Mouse (Mus musculus): Measurements from ENCODE around the gene Etv5. TPM values are rescaled to one million over a fixed set of nuclear protein-coding genes. Genes with fewer than 3 reads are reported as not detected.

Gene Etv5
- 10 to 100 TPM; 26.9 to 38.9 (median 29.8) TPM for total RNA-seq (2022)

DNA sequence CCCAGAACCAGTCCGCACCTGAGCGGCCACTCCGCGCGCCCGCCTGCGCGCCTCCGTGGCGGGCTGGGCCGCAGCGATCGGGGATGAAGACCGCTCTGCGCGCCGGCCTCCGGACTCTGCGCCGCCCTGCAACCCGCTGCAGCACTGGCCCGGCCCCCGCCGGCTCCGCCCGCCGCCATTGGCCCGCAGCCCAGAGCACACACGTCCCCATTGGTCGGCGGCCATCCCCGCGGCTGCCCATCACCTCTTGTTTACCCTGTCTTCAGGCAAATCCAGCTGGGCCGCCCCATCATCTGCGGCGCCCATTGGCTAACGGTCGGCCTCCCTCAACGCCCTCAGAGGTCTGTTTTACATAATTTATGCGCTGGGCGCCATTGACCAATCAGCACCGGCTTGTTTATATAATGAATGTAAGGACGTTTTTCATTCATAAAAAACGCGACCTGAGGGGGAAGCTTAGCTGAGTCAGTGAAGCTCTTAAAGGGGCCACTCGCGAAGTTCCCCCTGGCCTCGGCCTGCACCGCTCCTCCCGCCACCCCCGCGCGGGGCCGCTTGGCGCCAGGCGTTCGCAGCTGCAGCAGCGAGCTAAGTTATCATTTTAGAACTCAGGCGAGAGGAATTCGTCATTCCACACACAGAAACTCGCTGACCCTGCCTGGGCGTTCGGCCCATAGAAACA, at the start of gene Etv5:
TSS of gene Etv5 (minus strand) at position 221 of the 679 bp plus-strand sequence.
- peak; percentile 100 for DNase-seq

DNA sequence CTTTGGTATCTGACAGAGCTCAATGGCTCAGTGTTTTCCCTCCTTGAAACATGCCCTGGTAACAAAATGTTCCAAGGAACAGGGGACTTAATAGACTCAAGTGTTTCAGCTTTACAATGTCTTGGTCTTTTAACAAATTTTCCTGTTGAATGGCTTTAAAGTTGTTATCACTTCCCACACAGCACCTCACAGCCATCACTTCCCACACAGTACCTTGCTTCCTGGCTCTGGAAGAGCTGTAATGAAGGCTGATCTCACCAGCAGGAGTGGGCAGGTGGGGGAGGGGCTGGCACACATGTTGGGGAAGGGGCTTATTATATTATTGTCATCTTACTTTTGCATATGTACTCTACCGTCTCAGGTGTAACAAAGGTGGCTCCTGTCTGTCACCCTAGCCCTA, 44.4 kb upstream of the Etv5 start:
- no peak for DNase-seq

DNA sequence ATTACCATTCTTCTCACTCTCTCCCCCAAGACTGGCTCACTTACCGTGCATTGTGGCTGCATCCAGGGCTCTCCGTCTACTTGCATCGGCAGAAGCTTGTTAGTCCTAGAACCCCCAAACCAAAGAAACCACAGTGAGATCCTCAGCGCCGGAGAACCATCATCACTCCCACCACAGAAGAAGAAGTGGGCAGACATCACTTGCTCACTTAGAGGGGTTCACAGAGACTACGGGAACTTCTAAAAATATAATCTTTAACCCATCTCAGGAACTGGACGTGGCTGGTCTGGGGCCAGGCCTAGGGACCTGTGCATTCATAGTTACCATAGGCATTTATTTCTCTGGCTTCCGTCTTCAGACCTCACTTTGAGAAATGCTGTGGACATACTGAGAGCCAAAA, 39.8 kb upstream of the Etv5 start:
- no peak for DNase-seq

DNA sequence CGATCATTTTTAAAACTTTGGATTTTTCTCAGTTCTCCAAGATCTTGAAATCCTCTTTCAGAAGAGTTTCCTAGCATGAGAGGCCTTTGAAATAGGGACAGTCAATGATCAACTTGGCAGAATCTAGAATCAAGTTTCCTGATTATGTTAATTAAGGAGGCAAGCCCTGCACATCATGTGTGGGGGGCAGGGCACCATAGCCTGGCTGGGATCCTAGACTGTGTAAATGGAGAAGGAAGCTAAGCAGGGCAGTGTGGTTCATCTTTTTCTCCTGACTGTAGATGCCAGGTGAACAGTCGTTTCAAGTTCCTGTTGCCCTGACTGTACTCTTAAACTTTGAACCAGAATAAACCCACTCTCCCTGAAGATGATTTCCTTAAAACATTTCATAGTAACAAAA, 32.2 kb upstream of the Etv5 start:
- DNase-seq = no peak

DNA sequence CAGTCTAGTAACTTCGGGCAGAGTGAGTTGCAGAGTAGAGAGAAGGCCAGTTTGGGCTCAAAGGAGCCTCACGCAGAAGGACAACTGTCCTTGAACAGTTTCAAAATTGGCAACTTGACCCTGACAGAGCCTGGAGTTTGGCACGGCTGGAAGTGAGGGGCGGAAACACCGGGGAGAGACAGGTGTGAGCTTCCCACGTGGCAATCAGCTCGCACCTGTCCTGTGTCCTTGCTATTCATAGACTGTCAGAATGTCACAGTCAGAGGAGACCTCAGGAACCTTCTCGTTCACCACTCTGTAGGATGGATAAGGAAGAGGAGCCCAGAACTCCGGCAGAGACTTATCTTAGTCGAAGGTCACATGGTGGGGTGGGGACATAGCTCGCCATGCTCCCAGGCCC, 29.9 kb upstream of the Etv5 start:
- DNase-seq = peak; percentile 22

DNA sequence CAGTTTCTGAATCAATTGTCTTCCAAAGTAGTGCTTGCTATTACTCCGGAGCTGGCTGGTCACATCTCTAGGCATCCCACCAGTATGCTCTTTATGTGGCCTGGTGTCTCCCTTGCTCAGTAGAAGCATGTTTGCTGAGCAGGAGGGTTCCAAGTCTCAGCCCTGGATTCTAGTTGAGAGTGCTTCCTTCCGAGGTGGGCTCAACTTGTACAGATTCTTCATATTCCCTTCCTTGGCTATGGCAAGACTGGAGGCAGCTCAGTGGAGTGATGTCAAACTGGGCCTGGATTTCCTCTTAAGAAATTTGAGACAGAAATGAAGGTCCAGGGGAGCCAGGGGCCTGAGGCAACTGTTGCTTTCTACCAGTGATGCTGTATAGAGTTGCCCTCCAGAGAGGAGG, 27.6 kb upstream of the Etv5 start:
- no peak for DNase-seq

DNA sequence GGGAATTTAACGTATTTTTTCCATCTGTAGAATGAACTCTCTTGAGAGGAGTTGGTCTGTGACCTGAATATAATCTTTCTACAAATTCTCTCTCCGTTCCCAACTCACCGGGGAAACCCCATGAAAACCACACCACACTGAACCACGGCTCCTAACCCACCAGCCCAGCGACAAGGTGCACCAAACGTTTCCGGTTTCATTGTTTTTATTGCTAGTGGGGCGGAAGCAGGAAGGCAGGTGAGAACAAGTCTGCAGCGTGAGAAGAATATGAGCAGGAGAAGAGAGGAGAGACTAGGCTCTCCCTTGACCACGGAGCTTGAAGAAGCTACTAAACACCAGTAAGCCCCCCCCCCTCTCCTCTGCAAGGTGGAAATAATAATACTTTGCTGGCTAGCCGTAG, 26.9 kb upstream of the Etv5 start:
- DNase-seq = no peak

DNA sequence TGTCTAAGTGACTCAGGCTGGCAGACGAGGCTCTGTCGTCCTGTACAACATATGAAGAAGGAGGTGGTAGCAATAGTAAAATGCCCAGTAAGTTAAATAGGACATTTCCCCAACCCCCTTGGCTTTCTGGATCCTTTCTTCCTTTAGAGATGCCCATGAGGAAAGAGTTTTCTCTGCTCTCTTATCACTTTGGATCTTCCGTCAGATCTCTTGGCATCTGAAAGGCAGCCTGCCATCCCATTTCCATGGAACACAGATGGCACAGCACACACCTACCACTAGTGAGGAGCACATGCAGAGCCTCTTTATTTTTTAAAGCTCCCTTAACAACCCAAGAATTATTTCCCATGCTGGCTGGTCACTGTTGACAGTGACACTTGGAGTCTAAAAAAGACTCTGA, 22.7 kb upstream of the Etv5 start:
- no peak for DNase-seq

DNA sequence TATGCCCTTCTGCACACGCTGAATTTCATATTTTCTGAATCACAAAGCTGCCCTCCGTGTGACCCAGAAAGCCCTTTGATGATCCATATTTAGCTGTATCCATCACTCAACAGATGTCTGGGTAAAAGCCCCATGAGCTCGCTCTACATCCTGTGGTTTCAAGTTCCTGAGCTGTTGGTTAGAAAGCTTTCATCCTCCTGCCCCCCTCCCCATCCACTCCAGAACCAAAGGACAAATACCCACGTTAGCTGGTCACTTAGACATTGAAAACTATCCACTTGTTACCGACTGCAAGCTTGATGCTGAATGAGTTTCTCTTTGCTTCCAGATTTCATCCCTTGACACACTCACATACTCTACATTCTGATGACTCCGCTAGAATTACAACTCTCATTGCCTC, 22.2 kb upstream of the Etv5 start:
- DNase-seq = no peak

DNA sequence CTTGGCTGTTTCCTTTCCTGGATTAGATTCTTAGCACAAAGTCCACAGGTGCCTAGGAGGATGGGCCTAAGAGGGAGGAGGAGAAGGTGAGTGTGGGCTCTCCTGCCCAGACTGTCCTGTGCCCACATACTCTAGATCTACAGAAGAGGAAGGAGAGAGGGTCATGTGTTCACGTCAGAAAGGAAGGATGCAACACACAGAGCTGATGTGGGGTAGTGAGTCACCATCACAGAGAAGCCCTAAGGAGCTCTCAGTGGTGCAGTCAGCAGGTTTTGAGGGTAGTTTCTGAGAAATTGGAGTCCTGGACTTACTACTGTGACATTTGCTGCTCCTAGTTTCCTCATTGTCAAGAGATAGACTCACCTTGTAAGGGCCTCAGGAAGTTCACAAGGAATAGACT, 21.4 kb upstream of the Etv5 start:
- DNase-seq = no peak

DNA sequence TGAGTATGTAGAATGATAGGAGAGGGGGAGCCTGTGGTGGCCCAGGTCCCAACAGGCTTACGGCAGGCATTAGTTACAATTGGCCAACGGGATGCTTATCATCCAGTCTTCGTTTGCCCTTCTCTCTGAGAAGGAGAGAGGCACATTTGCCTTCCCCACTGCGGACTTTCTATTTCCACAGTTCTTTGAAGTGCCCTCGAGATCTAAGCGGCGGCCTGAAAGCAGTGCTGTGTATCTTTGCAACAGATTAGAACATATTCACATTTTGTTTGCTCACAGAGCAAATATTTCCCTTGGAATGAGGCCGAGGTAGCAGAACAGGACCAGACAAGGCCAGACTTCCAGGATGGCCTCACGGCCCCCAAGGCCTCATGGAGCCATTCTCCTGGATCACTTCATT, 12.6 kb upstream of the Etv5 start:
- DNase-seq = no peak

DNA sequence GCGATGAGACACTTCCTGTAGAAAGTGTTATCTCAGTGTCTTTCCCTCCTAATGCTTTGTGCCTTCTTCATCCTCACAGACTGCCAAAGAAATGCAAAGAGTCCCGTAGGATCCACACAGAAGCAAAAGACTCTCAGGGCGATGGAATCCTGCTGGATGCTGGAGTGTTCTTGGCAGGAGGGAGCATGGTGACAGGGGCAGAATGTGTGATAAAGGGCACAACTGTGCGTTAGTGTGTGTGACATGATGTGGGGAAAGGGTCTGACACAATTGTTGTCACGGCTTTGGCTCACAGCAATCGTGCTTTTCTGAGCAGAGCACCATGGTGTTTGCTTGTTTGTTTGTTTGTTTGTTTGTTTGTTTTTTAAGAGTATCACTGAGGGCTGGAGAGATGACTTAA, 8.6 kb upstream of the Etv5 start:
- DNase-seq = no peak

DNA sequence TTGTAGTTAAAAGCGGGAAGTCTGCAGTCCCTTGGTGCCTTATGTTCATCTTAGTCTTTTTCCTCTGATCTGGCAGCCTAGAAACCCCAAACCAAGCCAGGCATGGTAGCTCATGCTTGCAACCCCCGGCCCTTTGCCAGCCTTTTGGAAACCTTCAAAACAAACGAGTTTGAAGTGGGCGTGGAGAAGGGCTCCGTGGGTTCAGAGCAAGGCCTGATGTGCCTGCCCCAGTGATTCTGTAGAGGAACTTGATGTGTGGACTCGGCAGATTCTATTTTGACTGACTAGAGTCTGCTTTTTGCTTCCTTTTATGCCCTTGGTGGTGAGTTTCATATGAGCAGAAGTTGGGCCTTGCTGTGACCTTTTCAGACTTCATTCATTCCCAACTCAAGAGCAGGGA, 5.3 kb upstream of the Etv5 start:
- DNase-seq = no peak

DNA sequence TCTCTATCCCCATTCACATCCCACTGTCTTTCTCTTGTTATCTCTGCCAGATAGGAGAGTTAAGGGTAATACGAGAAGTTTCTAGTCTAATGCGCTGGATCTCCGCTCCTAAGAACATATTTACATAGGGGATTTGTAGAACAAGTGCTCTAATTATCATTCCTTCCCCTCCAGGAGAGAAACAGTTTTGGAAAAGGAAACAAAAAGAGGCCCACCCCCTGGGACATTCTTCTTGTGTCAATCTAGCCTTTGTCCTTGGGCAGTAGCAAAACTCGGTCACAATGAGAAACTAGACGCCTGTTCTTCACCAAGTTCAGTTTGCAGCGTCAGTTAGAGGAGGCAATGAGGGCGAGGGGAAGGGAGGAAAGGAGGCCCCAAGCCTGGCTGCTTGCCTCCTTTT, 2.7 kb upstream of the Etv5 start:
- DNase-seq = no peak

DNA sequence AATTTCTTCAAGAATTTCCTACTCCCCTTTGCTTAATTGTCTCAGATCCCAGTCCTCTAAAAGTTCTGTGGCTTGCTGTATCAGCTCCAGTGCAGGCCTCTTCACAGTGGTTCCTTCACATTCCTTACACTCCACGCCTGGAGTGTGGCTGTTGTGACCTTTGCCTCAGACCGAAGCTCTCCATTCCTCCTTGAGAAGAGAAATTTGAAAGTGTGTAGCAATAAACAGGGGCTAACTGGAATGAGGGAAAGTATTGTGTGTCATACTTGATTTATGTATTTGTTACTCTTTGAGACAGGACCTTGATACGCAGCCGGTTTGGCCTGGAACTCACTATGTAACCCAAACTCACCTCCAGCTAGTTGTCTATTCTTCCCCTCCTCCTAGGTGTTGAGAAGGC, 1.8 kb upstream of the Etv5 start:
- DNase-seq = no peak

DNA sequence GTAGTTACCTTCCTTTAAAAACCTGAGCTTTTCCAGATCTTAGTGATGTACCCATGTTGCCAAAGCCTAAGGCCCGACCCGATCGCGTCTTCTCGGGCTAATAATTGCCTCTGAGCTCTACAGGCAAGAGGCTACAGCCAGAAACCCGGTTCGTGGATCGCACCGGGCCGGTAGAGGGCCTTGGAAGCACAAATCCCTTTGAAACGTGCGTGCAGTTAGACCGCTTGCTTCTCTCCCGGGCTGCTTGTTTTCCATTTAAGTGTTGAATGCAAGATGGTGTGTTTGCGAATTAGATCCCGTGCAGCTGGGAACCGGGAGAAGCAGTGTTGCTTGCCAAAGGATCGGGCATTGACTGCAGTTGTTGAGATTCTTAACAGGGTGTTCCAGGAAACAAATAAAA, 750 bp upstream of the Etv5 start:
- peak; percentile 54 for DNase-seq

DNA sequence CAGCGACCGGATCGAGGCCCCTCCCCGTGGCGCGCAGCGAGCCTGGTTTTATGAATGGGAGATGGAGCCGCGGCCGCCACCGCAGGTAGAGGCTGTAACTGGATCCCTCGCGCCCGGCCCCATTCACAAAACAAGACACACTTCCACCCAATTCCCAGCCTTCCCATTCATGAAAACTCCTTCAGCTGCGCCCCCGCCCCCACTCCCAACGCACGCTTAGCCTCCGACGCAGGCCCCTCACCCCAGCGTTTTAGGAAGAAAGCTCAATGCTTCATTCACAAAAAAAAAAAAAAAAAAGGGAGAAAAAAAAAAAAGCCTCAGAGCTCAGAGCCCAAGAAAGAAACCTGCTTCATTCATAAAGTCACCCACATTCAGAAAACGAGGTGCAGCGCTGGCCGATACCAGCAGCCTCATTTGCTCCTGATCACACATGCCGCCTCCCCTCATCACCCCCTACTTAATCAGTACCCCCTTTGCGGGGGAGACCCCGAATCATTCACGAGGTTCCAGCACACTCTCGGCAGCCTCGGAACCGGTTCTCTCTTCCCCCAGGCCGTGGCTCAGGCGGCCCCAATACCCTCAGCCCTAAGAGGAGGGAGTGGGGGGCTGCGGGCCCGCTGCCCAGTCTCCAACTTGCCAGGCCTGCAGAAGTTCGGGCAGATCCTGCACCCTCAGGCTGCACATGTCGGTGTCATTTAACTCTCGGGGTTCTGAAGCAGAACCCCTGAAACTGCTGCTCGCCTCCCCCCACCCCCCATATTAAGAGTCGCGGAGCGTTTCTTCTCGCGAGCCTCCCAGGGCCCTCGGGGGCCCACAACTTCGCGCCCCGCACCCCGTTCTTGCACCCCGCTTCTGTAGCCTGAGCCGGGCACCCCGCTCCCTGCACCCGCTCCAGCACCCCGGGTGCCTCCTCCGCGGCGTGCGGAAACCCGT, 812 bp downstream of the Etv5 start:
- peak; percentile 58 for DNase-seq

DNA sequence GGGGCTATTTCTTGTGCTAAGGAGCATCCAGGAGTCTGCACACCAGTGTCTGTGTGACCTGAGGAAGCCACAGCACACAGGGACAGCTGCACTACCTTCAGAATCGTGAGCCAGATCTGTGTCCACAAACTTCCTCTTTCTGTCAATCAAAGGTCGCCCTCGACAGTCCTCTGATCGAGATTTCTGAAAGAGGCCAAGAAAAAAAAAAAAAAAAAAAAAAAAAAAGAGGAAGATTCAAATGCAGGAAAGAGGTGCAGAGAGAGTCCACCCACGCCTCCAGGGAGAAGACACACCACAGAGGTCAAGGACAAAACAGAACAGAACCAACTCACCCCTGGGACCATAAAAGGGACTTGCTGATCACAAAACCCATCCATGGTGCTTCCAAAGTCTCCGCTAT, 3.4 kb downstream of the Etv5 start:
- DNase-seq = no peak

DNA sequence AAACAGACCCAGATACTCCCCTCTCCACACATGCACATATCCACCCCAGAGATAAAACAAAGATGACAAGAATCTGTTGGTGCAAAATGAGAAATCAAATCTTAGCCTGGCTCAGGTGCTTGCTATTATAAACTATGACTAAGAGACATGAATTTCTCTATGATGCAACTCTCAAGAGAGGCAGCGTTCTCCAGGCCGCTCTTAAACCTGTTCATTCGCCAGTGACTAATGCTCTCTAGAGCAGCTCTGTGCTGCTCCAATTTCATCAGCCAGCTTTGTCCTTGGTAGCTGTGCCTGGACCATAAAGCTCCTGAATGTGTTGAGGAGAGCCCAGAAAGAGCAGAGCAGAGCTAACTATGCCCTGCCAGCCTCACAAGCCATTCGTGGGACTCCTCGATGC, 5.0 kb downstream of the Etv5 start:
- DNase-seq = peak; percentile 61

DNA sequence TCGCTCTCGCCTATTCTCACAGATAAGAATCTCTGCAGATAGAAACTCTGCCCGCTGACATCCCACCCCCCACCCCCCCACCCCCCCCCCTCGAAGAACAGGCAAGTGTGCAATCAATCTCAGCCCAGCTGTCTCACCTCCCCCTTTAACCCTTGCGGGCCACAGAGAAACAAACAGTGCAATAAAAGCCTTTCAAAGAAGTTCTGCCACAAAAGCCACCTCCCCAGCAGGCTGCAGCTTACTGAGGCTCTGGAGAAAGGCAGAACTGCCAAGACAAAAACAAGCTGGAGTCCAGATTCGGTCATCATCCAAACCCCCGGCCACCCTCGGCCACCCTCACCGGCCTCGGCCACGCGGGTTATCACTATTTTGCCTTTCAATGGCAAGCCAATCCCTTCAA, 5.6 kb downstream of the Etv5 start:
- no peak for DNase-seq

DNA sequence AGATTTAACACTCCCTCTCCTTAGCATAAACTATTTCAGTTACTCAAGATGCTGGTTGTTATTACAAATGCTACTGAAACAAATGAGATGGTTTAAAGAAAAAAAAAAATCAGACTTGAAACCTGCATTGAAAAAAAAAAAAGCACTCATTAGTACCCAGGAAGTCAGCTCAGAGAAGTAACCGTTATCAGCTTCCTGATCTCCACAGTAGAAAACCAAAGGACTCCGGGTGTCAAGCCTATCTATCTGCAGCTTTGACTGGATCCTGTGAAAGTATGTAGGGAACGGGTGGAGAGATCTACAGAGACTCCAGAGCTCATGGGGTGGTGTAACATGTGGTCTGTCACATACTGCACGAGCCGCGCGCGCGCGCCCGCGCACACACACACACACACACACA, 7.7 kb downstream of the Etv5 start:
- no peak for DNase-seq

DNA sequence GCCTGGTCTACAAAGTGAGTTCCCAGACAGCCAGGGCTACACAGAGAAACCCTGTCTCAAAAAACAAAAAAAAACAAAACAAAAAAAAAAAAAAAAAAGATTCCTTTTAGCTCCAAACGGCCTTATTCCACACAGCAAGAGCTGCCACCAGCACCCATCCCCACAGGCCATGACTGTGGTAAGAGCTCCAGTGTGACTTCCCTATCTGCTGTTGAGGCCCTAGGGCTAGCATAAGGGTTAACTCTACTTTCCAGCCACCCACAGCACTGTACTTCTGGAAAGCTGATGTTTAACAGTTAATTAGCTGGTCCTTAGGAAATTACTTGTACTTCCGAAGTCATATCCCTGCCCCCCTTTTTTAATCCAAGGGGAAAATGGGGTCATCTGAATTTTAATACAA, 8.2 kb downstream of the Etv5 start:
- DNase-seq = no peak

DNA sequence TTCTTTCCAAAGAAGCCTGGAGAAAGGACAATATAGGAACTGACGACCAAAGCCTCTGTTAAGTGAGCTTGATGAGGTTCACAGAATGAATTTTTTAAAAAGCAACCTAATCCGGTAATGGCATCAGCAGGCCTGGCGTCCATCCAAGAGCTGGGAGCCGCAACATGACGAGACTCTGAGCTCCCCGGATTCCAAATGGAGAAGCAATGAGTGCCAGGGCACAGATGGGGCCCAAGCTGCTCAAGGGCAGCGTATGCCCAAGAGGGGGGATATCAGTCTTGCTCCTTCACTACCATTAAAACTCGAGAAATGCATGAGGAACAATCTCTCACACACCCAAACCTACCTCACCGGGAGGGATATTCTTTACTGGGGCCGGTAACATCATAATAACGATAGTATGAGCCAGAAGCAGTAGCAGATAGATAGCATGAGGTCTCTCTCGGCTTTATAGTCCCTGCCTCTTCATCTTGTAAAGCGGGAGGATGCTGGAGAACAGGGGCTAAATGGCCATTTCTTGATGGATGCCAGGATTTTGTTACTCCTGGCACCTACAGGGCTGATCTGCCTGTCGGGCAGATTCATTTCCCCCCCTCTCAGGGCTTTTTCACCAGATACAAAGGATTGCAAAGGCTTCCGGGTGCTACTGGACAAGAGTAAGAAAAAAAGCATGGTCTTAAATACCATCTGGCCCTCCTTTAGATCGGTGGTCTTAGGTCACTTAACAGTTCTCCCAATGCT, 9.1 kb downstream of the Etv5 start:
- no peak for DNase-seq

Data from adrenal gland, adult 8-10 months (tissue).